Mouse (Mus musculus): ENCODE measurements around the gene Fam172a.

GRCm38 (mm10) chr13:78099746-78100530 is 398.1 kb downstream of the Fam172a start:
- TF ChIP-seq CTCF (IDR thresholded peaks at IDR 0.05; ENCODE audit: low read depth, low read length) (no peak), POLR2A (IDR thresholded peaks at IDR 0.05; ENCODE audit: extremely low read depth, insufficient read depth, low read length) (no peak)

All from liver, adult 2 months (tissue).